Mouse (Mus musculus) right cerebral cortex, postnatal 10 days (tissue): ENCODE measurements at regions not wholly inside any gene's neighbourhood (a gene's known extent, or its start where the extent isn't known, plus 50 kb on each side); places are given as distances from the start of the nearest gene placed in this dataset.

Experiments used
- DNase-seq, 2 experiments: peaks; one replicate each; pipeline ENCODE4 v3.0.0; 2021; ENCODE audit warnings: low spot score in 2 of 2

- no peak for DNase-seq
Measured at GRCm38 (mm10) chr7:138639541-138639940, 206.3 kb upstream of the Ppp2r2d start.

DNA sequence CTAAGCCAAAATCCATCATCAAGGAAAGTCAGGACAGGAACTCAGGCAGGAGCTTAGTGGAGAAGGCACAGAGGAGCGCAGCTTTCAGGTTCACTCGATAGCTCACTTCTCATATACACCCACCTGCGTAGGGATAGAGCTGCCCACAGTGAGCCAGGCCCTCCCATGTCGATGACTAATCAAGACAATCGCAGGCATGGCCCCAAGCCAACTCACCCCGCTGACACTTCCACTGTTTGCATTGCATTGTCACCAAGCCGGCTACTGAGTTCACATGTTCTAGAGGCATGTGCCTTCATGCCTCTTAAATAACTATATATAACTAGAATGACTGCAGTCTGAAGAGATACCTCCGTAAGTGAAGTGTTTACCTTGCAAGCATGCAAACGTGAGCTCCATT is 219.8 kb upstream of the Ppp2r2d start:
- no peak for DNase-seq

GRCm38 (mm10) chr7:138620896-138621655 is 223.5 kb upstream of the Tcerg1l start:
- peak; percentile 38 to 61 for DNase-seq

GRCm38 (mm10) chr7:138620080-138620684 is 222.7 kb upstream of the Tcerg1l start:
- peak; percentile 47 to 66 for DNase-seq

DNA sequence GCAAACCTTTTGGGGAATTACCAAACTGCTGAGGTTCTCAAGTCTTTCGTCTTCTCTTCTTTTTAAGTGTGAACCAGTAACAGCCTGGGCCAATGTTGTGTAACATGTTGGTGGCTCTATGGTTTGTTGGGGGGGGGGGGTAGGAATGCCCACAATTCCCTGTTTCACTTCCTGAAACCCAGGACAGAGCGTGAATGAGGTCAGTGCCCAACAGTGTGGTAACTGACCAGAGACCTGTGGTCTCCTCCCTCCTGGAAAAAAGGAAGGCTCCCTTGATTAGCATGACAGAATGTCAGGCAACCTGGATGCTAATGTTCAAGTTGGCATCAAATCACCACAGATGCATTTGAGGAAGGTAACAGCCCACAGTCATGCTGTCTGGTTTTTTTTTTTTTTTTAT is 218.9 kb upstream of the Tcerg1l start:
- DNase-seq = no peak

GRCm38 (mm10) chr7:138609605-138610004 is 212.1 kb upstream of the Tcerg1l start:
- no peak for DNase-seq

DNA sequence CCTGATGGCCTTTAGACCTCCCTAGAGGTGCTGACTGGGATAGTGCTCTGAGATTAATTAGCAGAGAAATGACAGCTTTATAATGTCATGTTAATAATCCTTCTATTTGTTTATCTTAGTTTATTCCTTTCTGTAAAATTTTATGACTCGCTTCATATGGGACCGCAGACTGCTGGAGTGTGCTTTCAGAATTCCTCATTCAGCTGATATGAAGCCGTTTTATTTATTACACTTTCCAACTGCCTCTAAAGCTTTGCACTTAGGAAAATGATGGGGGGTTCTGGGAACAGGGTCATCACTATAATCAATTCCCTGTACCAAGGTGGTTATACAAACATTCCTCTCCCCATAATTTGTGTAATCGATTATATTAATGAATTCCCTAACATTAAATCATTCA is 211.6 kb upstream of the Tcerg1l start:
- no peak for DNase-seq

DNA sequence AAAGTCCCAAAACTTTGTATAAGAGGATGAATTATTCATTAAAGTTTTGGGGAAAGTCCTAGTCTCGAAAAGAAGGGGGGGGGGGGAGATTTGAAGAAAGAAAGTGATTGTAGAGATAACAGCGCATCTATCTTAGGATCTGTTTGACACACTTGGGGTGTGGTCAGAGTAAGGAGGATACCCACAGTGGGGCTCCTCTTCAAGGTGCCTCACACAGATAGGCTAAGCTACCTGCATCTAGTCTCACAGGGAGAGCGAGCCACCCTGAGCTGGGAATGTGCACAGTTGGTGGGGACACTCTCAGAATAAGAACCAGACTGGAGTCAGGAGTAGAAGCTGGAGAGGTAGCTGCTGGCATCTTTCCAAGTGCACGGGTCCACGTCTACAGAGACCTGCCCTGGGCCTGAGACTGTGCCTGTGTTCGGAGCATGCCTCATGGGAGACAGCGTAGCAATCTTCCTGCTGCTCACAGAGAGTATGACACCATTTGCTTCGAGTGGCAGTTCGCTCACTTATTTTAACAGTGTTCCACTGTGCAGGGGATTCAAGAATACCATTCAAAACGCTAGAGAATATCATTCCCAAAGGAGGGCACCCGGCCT is 208.9 kb upstream of the Tcerg1l start:
- DNase-seq = no peak

GRCm38 (mm10) chr7:138605923-138606322 is 208.4 kb upstream of the Tcerg1l start:
- no peak for DNase-seq

- DNase-seq = no peak
Measured at GRCm38 (mm10) chr7:138601749-138602148, 204.2 kb upstream of the Tcerg1l start.

- no peak for DNase-seq
Measured at GRCm38 (mm10) chr7:138593344-138593743, 195.8 kb upstream of the Tcerg1l start.

GRCm38 (mm10) chr7:138567352-138567751 is 169.8 kb upstream of the Tcerg1l start:
- DNase-seq = no peak

DNA sequence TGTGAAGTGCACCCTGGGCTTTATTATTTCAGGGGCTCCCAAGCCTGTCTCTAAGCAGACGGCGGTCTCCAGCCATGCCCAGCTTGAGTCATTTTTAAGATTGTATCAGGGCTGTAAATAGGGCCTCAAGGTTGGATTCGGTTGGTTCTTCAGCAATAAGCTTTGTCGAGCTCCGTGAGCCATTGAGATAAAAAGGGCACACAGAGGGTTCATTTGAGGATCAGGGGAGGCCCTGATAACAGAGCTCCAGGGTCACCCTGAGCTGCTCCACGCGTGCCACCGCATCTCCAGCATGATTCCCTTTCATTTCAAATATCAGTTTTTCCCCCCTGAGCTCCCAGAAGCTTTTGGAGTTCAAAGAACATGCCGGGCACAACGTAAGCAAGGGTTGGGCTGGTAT is 154.1 kb upstream of the Tcerg1l start:
- DNase-seq = no peak

- DNase-seq = peak; percentile 44 to 55
Measured at GRCm38 (mm10) chr7:138547881-138548280, 150.4 kb upstream of the Tcerg1l start.

DNA sequence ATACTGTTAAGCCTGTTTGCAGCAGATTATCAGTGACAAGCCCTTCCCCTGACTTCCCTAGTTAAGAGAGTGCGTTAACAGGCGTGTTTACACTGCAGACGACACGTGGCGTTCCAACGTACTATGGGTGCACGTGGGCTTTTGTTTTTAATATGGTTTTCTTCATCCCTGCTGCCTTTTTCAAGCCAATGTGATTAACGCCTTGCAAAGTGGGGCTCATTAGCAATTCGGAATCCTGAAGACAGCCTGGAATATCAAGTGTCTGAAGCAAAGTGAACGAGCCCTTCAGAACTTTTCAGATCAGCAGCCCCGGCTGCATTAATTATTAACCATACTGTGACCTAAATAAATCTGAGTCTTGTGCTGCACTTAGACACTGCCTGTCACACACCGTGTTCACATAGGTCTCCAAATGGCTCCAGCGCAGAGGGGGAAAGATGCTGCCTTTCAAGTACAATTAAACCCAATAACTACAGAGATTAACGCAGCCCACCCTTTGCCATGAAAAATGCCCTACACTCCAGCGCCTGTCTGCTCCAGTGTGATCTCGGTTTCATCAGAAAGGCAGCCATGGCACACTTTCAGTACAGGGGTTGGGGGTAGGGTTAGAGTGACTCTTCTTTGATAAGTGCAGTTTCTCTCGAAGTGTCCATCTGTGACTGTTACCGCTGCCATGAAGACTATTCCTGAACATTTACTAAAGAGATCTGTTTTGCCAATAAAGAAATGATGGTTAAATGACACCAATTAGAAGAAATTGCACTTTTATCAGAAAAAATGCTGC is 140.7 kb upstream of the Tcerg1l start:
- no peak for DNase-seq

- no peak for DNase-seq
Measured at GRCm38 (mm10) chr7:138526143-138526542, 128.6 kb upstream of the Tcerg1l start.

DNA sequence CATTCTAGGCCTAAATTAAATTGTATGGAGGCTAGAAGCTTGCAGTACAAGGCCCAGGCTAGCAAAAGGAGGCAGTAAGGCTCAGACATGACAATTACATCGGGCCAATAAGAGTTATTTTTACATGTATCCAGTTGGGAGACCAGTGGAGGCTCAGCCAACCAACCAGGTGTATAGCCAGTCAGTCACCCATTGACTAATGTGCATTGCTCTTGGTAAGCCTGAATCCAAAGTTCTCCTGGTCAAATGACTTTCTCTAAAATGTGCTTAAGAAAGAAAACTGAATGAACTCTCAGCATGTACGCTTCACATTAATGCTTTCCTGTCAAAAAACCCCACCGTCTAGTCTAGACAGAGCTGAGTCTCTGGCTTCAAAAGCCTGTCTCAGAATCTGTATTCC is 127.4 kb upstream of the Tcerg1l start:
- DNase-seq = no peak

DNA sequence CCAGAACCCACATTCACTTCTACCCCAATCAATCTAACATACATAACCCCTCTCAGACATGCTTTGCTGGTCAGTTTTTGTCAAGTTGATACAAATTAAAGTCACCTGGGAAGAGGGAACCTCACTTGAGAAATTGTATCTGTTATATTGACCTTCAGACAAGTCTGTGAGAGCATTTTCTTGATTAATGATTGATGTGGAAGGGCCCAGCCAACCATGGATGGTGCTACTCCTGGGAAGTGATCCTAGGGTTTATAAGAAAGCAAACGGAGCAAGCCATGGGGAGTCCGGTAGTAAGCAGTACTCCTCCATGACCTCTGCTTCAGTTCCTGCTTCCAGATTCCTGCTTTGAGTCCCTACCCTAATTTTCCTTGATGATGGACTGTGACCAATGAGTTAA is 116.6 kb upstream of the Tcerg1l start:
- no peak for DNase-seq

DNA sequence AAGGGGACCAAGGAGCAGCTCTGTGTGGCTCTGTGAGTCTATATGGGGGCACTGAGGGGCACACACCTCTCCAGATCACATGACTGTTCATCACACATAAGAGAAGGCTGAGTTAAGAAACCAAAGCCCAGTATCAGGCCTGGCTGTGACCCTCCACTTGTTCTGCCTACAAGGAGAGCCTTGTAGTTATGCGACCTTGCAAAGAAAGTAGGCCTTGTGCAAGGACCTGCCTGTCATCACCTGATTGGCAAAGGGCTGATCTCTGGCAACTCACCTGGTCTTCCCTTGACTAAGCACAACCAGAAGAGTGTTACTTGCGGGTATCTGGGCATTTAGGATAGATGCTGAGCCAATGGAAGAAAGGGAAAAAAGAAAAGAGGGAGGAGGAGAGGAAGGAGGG is 107.7 kb upstream of the Tcerg1l start:
- DNase-seq = no peak

DNA sequence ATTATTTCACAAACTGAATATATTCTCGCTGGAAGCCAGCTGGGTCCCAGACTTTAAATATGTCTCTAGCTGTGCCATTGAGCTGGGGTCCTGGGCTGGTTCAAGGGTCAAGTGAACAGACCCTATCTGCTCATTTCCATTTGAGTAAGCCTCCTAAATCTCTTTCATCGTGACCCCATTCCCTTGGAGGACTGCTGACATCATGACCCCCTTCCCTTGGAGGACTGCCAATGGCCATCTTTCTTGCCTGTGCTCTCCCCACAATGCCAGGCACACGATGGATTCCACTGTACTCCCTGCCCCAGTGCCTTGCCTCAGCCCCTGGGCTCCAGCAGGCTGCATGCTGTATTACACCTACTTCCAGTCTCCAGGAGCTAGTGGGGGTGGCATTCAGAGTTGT is 106.5 kb upstream of the Tcerg1l start:
- no peak for DNase-seq

DNA sequence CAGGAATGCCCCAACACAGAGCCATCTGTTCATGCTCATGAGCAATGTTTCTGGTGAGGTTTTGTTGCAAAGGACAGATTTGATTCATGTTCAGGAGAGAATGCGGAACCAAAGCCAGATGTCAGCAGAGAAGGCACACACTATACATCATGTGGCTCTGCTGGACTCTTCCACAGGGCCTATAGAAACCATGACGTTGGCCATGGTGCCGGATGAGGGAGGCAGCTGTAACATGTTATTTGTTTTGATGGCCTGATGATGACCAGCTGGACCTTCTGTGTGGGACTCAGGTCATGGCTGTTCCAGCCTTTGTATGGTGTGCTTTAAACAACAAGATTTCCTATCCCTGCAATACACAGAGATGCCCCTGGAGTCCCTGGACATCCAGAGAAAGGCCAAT is 105.5 kb upstream of the Tcerg1l start:
- DNase-seq = no peak

DNA sequence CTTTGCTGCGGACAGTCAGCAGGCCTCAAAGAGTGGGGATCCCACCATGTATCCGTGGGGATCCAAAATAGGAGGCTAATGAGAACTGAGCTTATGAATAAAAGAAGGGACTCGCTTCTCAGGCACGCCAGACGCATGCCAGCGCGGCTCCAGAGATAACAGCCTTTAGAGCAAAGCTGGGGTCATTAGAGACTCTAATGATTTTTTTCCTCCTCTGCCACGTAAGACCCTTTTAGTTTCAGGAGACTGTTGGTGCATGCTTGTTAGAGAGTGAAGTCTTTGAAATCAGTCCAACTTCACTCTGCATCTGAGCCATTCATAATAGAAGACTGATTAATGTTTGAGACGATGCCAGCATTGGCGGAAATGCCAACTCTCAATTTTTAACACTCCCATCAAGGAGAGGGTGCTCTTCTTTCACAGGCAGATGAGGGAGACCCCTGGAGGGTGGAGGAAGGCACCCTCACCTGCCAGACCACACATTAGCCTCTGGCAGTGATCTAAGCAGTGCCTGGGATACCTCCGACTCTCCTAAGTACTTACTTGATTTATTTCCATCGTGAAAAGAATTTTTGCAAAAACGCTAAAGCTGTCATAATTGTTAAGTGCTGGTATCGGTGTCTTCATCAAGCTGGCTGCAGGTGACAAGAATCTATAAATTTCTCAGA is 104.0 kb upstream of the Tcerg1l start:
- DNase-seq = peak; percentile 37 to 40
